Mouse (Mus musculus): ENCODE results near the gene Gna15. TPM values are rescaled to one million over a fixed set of nuclear protein-coding genes. Genes with fewer than 3 reads are reported as not detected.

The Gna15 gene
- polyA plus RNA-seq, 1 experiment, result 9.4 TPM

GRCm38 (mm10) chr10:81525017-81525694 is 1.1 kb upstream of the Gna15 start:
- peaks cover 8% of the 10 kb centered on the region; the same call in 1 of the 2 replicates for H3K4me1 ChIP-seq (ENCODE audit: control insufficient read depth, insufficient read depth, low read length)
- H3K4me3 ChIP-seq (replicated peaks; ENCODE audit: control insufficient read depth, low read depth, low read length), result no peak overlapping the region
- no peak for TF ChIP-seq CTCF (IDR thresholded peaks at IDR 0.05; ENCODE audit: control insufficient read depth, insufficient read depth, low read length)
- TF ChIP-seq POLR2A (IDR thresholded peaks at IDR 0.05; ENCODE audit: borderline replicate concordance, control insufficient read depth, low read depth, low read length), result peak; percentile 25; the same call in 1 of the 2 replicates
- H3K27ac ChIP-seq (ENCODE audit: control insufficient read depth, insufficient read depth, low read depth, low read length, poor library complexity), result peak overlapping the region; percentile 97
- 11% methylated on average over 13 of the region's 13 CpGs for WGBS

GRCm38 (mm10) chr10:81523570-81523969 is 455 bp downstream of the Gna15 start:
- TF ChIP-seq POLR2A (IDR thresholded peaks at IDR 0.05; ENCODE audit: borderline replicate concordance, control insufficient read depth, low read depth, low read length), result no peak
- no peak for TF ChIP-seq CTCF (IDR thresholded peaks at IDR 0.05; ENCODE audit: control insufficient read depth, insufficient read depth, low read length)
- peaks cover 13% of the 10 kb centered on the region; the same call in 1 of the 2 replicates for H3K4me1 ChIP-seq (ENCODE audit: control insufficient read depth, insufficient read depth, low read length)
- H3K27ac ChIP-seq (ENCODE audit: control insufficient read depth, insufficient read depth, low read depth, low read length, poor library complexity), result peak overlapping the region; percentile 97
- H3K4me3 ChIP-seq (replicated peaks; ENCODE audit: control insufficient read depth, low read depth, low read length), result peak overlapping the region; percentile 71
- 2% methylated on average over 19 of the region's 19 CpGs for WGBS

- H3K4me1 ChIP-seq (ENCODE audit: control insufficient read depth, insufficient read depth, low read length), result peaks cover 15% of the 10 kb centered on the region
- 8% methylated on average over 6 of the region's 6 CpGs for WGBS
- TF ChIP-seq CTCF (IDR thresholded peaks at IDR 0.05; ENCODE audit: control insufficient read depth, insufficient read depth, low read length) (no peak), POLR2A (IDR thresholded peaks at IDR 0.05; ENCODE audit: borderline replicate concordance, control insufficient read depth, low read depth, low read length) (no peak)
These were observed 883 bp downstream of the Gna15 start for GRCm38 (mm10) chr10:81523142-81523541.

GRCm38 (mm10) chr10:81519978-81520365 is 4.1 kb downstream of the Gna15 start:
- Histone ChIP-seq H3K27ac (ENCODE audit: control insufficient read depth, insufficient read depth, low read depth, low read length, poor library complexity) (peak overlapping the region; percentile 36), H3K4me3 (replicated peaks; ENCODE audit: control insufficient read depth, low read depth, low read length) (no peak overlapping the region), H3K4me1 (ENCODE audit: control insufficient read depth, insufficient read depth, low read length) (peaks cover 13% of the 10 kb centered on the region)
- TF ChIP-seq POLR2A (IDR thresholded peaks at IDR 0.05; ENCODE audit: borderline replicate concordance, control insufficient read depth, low read depth, low read length), result no peak
- TF ChIP-seq CTCF (IDR thresholded peaks at IDR 0.05; ENCODE audit: control insufficient read depth, insufficient read depth, low read length), result no peak
- WGBS, result 10% methylated on average over 3 of the region's 3 CpGs

More at GRCm38 (mm10) chr10:81523142-81523541, 883 bp downstream of the Gna15 start:
- H3K27ac ChIP-seq (ENCODE audit: control insufficient read depth, insufficient read depth, low read depth, low read length, poor library complexity), result peak overlapping the region; percentile 97
- H3K4me3 ChIP-seq (replicated peaks; ENCODE audit: control insufficient read depth, low read depth, low read length), result peak overlapping the region; percentile 73

- TF ChIP-seq CTCF (IDR thresholded peaks at IDR 0.05; ENCODE audit: control insufficient read depth, insufficient read depth, low read length) (no peak), POLR2A (IDR thresholded peaks at IDR 0.05; ENCODE audit: borderline replicate concordance, control insufficient read depth, low read depth, low read length) (no peak)
- WGBS, result 2% methylated on average over 6 of the region's 6 CpGs
- no peak overlapping the region for H3K4me3 ChIP-seq (replicated peaks; ENCODE audit: control insufficient read depth, low read depth, low read length)
- H3K27ac ChIP-seq (ENCODE audit: control insufficient read depth, insufficient read depth, low read depth, low read length, poor library complexity), result peak overlapping the region; percentile 36
- H3K4me1 ChIP-seq (ENCODE audit: control insufficient read depth, insufficient read depth, low read length), result peaks cover 12% of the 10 kb centered on the region
These were observed 4.6 kb downstream of the Gna15 start for GRCm38 (mm10) chr10:81519227-81519977.

GRCm38 (mm10) chr10:81518546-81518945 is 5.5 kb downstream of the Gna15 start:
- Histone ChIP-seq H3K4me1 (ENCODE audit: control insufficient read depth, insufficient read depth, low read length) (peaks cover 12% of the 10 kb centered on the region), H3K4me3 (replicated peaks; ENCODE audit: control insufficient read depth, low read depth, low read length) (no peak overlapping the region), H3K27ac (ENCODE audit: control insufficient read depth, insufficient read depth, low read depth, low read length, poor library complexity) (no peak overlapping the region)
- TF ChIP-seq CTCF (IDR thresholded peaks at IDR 0.05; ENCODE audit: control insufficient read depth, insufficient read depth, low read length) (peak; percentile 71), POLR2A (IDR thresholded peaks at IDR 0.05; ENCODE audit: borderline replicate concordance, control insufficient read depth, low read depth, low read length) (no peak)
- 19% methylated on average over 4 of the region's 4 CpGs for WGBS

GRCm38 (mm10) chr10:81517227-81517626 is 6.8 kb downstream of the Gna15 start:
- WGBS, result 17% methylated on average over 8 of the region's 8 CpGs

GRCm38 (mm10) chr10:81513798-81514197 is 10.2 kb downstream of the Gna15 start:
- Histone ChIP-seq H3K4me3 (replicated peaks; ENCODE audit: control insufficient read depth, low read depth, low read length) (no peak overlapping the region), H3K27ac (ENCODE audit: control insufficient read depth, insufficient read depth, low read depth, low read length, poor library complexity) (no peak overlapping the region), H3K4me1 (ENCODE audit: control insufficient read depth, insufficient read depth, low read length) (peaks cover 5% of the 10 kb centered on the region)
- no peak for TF ChIP-seq CTCF (IDR thresholded peaks at IDR 0.05; ENCODE audit: control insufficient read depth, insufficient read depth, low read length)
- no peak for TF ChIP-seq POLR2A (IDR thresholded peaks at IDR 0.05; ENCODE audit: borderline replicate concordance, control insufficient read depth, low read depth, low read length)
- WGBS, result 90% methylated on average over 5 of the region's 5 CpGs

More at GRCm38 (mm10) chr10:81517227-81517626, 6.8 kb downstream of the Gna15 start:
- no peak for TF ChIP-seq POLR2A (IDR thresholded peaks at IDR 0.05; ENCODE audit: borderline replicate concordance, control insufficient read depth, low read depth, low read length)
- no peak for TF ChIP-seq CTCF (IDR thresholded peaks at IDR 0.05; ENCODE audit: control insufficient read depth, insufficient read depth, low read length)
- Histone ChIP-seq H3K4me3 (replicated peaks; ENCODE audit: control insufficient read depth, low read depth, low read length) (no peak overlapping the region), H3K4me1 (ENCODE audit: control insufficient read depth, insufficient read depth, low read length) (peaks cover 10% of the 10 kb centered on the region), H3K27ac (ENCODE audit: control insufficient read depth, insufficient read depth, low read depth, low read length, poor library complexity) (peak overlapping the region; percentile 5; the same call in 1 of the 2 replicates)

Measured in bone marrow, adult 2 months (tissue).